Mouse (Mus musculus): Measurements from ENCODE around the gene Fxyd4.
A peak's percentile ranks its signal among the peaks of the same experiment; 100 is the strongest.

Fxyd4 gene

DNA sequence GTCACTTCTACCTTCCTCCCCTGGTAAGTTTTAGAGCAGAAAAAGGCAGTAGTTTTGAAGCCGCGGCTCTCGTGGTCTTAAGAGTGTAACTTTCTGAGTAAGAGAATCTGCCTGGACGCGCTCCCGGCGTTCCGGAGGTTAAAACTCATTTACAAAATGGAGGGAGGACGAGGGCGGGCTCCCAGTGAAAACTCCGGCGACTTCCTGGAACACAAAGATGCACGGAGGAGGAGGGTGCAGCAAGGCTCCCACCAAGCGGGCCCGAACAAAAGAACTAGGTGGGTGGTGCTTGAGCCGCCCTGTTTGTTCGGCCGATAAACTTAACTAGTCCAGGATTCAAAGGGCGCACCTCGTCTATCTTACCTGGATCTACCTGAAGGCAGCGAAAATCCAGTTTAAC is 19.9 kb downstream of the Fxyd4 start:
- no peak for DNase-seq (ENCODE audit: low spot score in 2 of 2)

DNA sequence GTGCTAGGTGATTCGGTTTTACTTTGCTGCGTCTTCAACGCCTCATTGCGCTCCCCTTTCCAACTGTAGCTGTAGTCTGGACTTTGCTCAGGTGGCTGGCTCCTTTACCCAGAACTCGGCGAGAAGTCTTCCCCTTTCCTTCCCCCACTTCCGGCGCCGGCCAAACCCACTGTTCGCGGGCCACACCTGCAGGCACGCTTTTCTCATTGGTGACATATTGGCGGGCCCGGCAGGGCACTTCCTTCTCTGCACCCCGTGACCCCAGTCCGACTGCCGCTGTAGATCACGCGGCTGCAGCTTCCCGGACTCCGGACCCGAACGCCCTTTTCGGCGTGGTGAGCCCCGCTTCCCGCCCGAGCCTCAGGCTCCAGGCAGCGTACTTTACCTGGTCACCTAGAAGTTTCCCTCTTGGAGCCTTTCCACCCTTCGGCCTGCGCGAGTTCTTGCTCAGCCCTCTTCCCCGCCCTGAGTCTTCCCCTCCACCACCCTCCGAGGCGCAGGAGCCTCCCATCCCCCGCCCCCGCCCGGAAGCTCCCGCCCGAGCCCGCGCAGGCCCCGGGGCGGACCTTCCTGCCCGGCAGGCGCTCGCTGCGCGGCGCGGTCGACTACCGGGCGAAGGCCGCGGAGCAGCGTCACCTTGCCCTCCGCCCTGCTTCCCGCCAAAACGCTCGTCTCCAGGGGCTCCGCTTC is 20.6 kb downstream of the Fxyd4 start:
- peak; percentile 34 to 41 for DNase-seq (ENCODE audit: low spot score in 2 of 2)

DNA sequence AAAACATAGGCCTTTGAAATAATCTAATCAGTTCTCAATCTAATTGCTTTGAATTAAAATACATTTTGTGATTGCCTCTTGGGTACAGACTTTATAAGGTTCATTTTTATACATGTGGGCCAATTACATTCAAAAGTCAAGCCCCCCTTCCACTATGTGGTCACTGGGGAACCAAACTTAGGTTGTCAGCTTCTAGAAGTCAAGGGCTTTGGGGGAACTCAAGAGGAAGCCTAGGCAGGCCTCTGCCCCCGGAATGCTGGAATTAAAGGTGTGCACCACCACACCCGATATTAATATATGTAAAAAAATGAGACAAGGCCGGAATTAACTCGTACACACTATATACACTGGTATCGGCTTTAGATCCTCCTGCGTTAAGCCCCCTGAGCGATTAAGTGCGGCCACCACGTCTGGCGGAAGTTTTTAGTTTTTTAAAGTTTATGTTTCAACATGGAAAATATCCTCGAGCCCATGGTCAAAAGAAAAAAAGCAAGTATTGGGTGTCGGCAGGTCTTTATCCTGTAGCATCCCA is 21.2 kb downstream of the Fxyd4 start:
- no peak for DNase-seq (ENCODE audit: low spot score in 2 of 2)

DNA sequence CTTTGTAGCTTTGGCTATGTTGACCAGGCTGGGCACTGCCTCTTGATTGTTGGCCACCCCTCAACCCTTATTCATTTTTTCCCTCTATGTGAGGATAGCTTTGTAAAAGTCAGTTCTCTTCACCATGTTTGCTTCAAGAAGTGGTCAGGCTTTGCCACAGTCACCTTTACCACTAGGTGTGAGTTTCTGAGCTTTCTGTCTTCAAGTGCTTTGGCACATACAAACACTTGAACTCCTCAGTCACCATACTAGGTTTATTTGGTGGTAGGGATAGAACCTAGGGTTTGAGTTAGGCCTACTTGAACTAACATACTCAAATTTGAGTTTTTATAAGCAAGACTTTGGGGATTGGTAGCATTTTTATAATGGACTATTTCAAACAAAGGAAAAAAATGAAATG is 23.0 kb downstream of the Fxyd4 start:
- DNase-seq (ENCODE audit: low spot score in 2 of 2) = no peak

DNA sequence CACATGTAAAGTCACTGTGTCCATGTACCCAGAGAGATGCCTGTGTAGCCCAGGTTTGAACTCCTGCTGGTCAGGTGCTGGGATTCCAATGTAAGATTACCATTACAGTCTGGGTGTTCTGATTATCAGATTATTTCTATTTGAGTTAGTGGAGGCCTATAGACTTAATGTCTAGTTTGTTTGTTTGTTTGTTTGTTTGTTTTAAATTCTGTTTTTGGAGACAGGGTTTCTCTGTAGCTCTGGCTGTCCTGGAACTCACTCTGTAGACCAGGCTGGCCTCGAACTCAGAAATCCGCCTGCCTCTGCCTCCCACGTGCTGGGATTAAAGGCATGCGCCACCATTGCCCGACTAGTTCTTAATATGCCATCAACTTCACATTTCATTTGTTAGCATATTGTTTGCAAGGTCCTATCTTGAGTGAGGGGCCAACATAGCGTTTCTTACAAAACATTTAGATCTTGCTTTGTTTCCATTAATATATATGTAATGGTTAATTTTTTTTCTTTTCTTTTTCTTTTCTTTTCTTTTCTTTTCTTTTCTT is 27.3 kb downstream of the Fxyd4 start:
- DNase-seq (ENCODE audit: low spot score in 2 of 2) = no peak

DNA sequence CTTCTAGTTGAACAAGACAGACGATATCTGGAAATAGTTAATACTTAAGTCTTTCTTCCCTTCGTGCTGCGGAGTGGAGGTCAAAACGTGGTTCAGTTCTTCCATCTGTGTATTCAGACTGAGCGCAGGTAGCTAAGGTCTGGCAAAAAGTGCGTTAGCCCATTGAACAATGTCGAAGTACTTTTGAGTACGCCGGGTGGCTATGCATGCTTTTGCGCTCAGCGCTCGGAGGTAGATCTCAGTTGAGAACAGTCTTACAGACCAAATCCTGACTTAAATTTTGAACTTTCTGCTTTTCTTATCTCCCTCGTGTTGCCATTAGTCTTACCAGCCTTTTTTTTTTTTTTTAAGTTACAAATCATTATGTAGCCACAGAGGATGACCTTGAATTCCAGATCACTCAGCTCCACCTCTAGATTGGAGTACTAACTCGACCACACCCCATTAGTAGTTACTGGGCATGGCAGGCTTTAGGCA is 29.0 kb downstream of the Fxyd4 start:
- DNase-seq (ENCODE audit: low spot score in 2 of 2) = no peak

DNA sequence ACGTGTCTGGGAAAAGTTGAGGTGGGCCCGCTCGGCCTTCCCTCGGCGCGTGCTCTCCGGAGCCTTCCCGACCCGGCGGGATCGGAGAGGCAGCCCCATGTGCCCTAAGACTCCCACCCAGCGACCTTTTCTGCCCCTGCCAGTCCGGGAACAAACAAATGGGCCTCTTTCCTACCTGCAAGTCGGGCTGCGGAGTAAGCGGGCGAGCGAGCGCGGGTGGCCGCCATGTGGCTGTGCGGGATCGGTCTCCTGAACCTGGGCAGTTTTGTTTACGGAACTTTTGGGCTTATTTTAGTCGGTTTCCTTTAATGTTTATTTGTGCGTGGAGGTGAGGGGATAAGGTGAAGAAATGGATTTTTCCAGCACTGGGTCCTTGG is 29.5 kb downstream of the Fxyd4 start:
- no peak for DNase-seq (ENCODE audit: low spot score in 2 of 2)

DNA sequence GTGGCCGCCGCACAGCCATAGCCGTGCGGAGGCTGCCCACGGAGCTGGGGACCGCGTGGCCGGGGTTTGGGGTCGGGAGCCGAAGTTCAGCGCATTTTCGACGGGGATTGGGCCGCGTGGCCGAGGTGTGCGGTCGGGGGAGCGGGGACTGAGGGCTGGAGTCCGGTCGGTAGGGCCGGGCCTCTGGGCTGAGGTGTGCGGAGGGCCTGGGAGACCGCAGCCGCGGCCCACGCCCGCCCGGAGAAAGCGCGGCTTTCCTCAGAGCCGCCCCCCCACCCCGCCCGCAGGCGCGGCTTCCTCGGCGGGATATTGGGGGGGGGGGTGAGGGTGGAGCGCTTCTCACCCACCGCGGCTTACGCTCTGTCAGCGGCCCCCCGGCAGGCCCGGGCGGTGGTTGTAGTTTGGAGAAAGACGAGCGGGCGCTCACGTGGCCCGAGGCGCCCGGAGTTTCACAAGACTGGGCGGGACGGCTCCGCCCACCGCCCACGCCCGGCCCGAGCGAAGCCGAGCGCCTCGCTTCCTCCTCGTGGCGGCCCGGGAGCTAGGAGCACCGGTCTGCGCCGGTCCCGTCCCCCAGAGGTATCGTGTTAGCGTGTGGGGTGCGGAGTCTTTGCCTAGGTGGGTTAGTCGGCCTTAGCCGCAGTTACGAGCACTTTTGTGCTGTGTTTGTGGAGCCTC is 30.1 kb downstream of the Fxyd4 start:
- peak; percentile 29 to 43 for DNase-seq (ENCODE audit: low spot score in 2 of 2)

DNA sequence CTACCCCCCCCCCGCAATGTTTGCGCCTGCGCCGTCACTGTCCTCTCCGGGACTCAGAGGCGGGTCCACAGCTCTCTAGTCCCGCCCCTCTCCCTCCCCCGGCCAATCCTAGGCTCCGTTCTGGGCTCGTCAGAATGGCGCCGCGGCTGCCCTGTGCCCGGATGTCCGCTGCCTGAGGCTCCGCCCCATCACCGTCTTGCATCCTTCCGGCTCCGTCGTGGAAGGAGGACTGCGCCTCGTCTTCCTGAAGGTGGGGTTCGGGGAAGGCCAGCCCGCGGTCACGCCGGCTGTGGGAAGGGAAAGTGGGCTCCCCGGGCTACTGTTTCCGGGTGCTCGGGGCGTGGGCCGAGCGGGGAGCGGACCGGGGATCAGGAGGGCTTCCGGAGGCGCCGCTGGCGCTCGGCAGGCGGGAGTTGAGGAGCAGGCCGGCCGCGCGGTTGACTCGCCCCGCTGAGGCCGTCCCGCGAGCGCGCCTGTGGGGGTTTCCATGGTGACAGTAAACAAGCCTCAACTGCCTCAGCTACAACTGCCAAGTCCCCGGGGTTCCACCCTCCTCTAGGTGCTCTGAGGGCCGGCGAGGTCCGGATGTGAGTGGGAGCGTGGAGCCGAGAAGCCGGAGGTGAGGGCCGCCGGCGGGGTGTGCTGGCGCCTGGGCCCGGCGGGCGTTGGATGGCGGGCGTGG is 30.8 kb downstream of the Fxyd4 start:
- DNase-seq (ENCODE audit: low spot score in 2 of 2) = peak; percentile 91 to 95

DNA sequence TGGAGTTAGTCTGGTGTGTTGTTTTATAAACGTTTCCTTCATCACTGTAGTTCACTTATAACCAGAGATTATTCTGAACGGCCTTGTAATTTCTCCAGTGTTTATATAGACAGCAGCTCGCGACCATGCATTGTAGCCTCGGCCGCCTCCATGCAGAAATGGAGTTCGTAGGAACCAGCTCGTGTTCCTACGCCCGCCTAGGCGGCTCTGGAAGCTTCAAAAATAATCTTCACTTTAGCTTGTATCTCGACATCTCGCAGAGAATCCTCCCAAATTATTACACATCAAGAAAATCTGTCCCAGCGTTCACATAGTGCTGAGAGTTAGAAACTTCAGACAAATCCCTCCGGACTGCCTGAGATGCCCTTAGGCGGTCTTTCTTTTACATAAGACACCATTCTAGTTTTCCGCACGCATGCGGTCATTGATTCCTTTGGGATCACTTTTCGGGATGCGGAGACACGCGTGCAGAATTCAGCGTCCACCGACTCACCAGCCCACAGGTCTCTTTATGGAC is 31.4 kb downstream of the Fxyd4 start:
- DNase-seq (ENCODE audit: low spot score in 2 of 2) = peak; percentile 37 to 52

DNA sequence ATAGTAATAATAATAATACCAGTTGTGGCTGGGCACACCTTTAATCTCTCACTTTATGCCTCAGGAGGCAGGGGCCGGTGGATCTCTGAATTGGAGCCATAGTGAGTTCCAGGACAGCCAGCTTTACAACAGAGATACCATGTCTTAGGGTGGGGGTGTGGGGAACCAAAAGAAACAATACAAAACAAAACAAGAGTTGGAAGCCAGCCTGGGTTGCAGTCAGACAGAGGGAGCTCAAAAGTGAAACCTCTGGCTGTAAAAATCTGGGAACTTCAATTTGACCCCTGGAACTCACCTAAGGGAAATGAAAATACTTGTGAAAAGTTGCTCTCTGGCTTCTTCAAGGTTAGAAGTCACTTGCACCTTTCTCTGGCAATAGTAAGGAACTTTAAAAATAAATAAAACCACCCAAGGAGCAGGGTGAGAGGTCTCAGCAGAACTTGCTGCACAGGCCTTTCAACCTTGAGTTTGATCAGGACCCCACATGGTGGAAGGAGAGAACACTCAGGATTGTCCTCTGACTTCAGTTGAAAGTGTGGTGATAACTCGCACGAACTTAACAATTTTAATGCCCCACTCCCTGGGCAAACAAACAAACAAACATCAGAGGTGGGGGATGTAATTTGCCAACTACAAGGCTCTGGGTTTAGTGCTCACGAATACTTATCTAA is 32.1 kb downstream of the Fxyd4 start:
- no peak for DNase-seq (ENCODE audit: low spot score in 2 of 2)

DNA sequence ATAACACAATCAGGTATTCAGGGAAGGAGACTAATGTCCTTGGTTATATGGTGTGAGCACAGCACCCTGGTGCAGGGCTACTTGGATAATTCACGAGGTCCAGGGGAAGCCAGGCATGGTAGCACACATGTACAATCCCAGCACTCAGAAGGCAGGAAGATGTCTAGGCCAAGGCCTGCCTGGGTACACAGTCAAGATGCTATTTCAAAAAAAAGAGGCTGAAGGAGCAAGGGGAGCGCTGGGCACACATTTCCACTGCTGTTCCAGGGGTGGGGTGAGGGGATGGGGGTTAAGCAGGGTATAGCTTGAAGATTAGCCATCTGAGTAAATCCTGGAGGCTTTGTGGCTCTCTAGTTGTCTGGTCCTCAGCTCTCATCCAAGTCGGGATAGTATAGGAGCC is 33.7 kb downstream of the Fxyd4 start:
- DNase-seq (ENCODE audit: low spot score in 2 of 2) = no peak

DNA sequence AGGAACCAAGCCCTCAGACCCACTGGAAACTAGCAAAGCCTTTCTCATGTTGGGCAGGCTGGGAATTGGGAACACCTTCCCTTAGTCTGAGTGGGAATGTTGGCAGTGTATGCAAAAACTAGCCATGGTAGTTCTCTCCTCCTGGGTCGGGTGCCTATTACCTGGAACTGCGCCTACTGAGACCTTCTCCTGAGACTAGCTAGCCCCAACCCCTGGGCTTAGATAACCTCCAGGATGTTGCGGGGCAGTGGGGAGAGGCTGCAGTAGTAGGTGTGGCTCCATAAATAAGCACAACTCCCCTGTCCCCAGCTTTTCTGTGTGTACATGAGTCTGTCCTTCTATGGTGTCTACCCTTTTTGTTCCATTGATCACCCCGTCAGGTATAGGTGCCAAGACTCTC is 34.9 kb downstream of the Fxyd4 start:
- no peak for DNase-seq (ENCODE audit: low spot score in 2 of 2)

DNA sequence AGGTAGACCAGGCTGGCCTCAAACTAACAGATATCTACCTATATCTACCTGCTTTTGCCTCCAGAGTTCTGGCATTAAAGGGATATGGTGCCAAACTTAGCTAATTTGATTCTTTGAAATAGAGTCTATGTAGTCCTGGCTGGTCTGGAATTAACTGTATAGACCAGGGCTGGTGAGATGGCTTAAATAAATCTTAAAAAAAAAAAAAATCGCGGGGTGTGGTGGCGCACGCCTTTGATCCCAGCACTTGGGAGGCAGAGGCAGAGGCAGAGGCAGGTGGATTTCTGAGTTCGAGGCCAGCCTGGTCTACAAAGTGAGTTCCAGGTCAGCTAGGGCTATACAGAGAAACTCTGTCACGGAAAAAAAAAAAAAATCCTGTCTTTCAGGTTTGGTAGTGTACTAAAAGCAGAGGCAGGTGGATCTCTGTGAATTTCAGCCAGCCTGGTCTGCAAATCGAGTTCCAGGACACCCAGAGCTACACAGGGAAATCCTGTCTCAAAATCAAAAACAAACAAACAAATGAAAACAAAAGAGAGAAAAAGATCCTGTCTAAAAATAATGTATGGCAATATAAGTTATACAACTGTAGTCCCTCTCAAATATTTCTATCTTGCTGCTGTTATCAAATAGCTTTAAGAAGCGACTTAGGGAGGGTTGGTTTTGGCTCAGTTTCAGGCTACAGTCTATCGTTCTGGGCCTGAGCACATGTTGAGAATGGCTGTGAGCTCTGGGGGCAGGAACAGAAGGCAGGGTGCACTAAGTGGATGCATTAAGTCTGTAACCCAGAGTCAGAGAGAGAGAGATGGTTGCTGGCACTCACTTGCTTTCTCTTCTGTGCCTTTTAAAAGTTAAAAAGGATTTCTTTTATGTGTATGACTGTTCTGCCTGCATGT is 35.7 kb downstream of the Fxyd4 start:
- no peak for DNase-seq (ENCODE audit: low spot score in 2 of 2)

DNA sequence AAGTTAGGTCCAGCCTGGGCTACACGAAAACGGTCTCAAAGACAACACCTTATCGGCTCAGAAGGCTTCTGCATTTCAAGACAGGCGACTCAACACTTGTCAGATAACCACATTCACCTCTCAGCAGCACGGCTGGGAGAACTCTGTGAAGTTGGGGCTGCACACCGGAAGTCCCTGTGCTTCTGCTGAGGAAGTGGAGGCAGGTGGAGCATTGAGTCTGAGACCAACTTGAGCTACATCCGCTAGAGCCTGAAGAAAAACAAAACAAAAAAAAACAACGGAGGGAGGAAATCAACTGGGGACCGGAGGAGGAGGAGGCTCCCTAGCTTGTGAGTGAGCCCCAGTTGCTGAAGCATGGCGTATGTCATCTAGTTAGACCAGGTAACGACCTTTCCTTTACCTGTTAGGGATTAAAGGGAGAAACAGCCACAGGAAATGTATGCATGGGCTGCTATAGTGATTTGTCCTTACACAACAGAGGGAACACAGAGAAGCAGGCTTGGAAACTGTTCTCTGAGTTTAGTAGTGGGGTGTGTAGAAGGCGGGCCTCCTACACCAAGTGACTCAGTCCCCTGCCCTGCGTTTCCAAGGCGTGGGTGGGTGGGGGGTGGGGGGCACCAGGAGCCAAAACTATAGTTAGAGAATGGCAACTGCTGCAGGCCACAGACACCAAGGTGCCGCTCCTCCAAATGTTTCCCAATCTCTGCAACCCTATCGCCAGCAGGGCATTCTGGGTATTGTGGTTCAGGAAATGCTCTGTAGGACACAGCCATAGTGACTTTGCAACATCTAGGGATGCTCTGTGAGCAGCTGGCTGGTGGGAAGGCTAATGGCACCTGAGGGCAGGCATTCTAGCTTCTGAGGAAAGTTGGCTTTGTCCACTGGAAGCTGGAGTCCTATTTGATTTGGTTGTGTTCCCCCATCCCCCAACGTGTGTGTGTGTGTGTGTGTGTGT is 37.1 kb downstream of the Fxyd4 start, which contains the start of gene Hnrnpf:
Gene Hnrnpf, plus strand, starts transcription at position 199 of the 955 bp plus-strand sequence.
- DNase-seq (ENCODE audit: low spot score in 2 of 2) = no peak

DNA sequence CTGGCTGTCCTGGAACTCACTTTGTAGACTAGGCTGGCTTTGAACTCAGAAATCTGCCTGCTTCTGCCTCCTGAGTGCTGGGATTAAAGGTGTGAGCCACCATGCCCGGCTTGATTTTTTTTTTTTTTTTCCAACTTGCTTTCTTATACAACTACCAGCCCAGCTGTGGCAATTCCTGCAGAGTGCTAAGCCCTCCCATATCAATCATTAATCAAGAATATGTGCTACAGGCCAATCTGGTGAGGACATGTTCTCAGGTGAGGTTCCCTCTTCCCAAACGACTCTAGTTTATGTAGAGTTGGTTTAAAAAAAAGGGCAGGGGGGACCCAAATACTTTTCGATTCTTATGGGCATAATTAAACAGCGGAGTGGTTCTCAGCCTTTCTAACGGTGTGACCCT is 39.7 kb downstream of the Fxyd4 start:
- DNase-seq (ENCODE audit: low spot score in 2 of 2) = no peak

DNA sequence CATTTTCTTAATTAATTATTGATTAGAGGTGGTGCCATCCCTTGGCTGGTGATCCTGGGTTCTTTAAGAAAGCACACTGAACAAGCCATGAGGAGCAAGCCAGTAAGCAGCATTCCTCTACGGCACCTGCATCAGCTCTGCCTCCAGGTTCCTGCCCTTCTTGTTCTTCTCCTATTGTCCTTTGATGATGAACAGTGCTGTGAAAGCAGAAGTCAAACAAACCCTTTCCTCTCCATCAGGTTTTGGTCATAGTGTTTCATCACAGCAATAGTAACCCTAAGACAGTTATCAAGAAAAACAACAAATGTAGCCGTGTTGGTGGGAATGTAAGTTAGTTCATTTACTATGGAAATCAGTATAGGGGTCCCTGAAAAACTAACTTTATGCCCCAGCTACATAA is 44.1 kb downstream of the Fxyd4 start:
- DNase-seq (ENCODE audit: low spot score in 2 of 2) = no peak

DNA sequence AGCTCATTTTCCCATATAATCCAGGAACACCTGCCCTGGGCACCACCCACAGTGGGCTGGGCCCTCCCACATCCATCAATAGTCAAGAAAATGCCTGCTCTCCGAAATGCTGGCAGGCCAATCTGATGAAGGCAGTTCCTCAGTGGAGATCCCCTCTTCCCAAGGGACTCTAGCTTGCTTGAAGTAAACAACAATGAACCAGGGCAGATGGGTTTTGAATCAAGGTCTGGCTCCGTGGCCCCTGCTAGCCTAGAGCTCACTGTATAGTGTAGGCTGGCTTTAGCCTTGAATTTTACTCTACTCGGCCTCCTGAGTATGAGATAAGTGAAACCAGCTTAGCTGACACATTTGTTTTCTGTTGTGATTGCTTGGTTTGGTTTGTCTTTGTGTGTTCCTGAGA is 45.1 kb downstream of the Fxyd4 start:
- no peak for DNase-seq (ENCODE audit: low spot score in 2 of 2)

DNA sequence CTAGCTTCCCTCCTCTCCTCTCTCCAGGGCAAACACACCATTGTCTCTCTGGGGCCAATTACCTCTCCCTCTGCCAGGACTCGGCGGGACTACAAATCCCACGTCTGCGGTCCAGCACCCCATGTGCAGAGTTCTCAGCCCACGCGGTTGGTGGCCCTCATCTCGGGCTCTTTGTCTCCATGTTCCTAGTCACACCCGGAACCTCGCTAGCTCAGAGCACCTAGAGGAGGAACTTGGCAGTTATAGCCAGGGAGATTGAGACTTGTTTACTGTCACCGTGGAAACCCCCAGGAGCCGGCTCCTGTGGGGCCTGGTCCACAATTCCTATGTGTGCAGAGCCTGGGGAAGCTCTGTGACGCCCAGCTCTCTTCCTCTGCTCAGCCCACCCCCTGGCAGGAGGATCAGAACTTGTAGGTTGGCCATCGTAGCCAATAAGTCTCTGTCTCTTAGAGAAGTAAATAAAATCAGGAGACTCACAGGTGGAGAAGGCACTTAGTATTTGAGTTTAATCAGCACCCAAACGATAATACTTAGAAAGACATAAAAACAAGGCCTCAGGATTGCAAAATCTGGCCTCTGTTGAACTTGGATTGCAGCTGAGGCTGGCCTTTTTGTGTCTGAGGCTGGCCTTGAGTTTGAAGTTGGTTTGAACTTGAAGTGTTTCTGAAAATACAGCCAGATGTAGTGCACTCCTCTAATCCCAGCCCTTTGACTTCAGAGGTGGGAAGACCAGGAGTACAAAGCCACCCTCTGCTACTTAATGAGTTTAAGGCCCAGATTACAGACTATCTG is 45.9 kb downstream of the Fxyd4 start:
- no peak for DNase-seq (ENCODE audit: low spot score in 2 of 2)

Data from frontal cortex, postnatal 25 days (tissue).